Mouse (Mus musculus): ENCODE measurements at regions not wholly inside any gene's neighbourhood (a gene's known extent, or its start where the extent isn't known, plus 50 kb on each side); places are given as distances from the start of the nearest gene placed in this dataset.
A peak's percentile ranks its signal among the peaks of the same experiment; 100 is the strongest.
"Not testable (repeated sequence)": the region's sequence is repeated elsewhere in the genome, so short reads cannot be mapped to it uniquely, and the experiment has no call there.

- DNase-seq: no peak
Observed at GRCm38 (mm10) chr6:68370010-68370409, 834.4 kb upstream of the Tacstd2 start.

- DNase-seq: no peak
Observed at GRCm38 (mm10) chr6:68339846-68340245, 804.2 kb upstream of the Tacstd2 start.

GRCm38 (mm10) chr6:68339205-68339604, 803.6 kb upstream of the Tacstd2 start:
- not testable (repeated sequence) for DNase-seq

GRCm38 (mm10) chr6:68311409-68311808, 775.8 kb upstream of the Tacstd2 start:
- DNase-seq: no peak

- no peak for DNase-seq
Observed at GRCm38 (mm10) chr6:68302133-68302532, 766.5 kb upstream of the Tacstd2 start.

GRCm38 (mm10) chr6:68256725-68257124, 721.1 kb upstream of the Tacstd2 start:
- no peak for DNase-seq

- DNase-seq: no peak
Observed at GRCm38 (mm10) chr6:68256151-68256550, 720.6 kb upstream of the Tacstd2 start.

- no peak for DNase-seq
Observed at GRCm38 (mm10) chr6:68252730-68253129, 717.1 kb upstream of the Tacstd2 start.

GRCm38 (mm10) chr6:68251320-68251719, 715.7 kb upstream of the Tacstd2 start:
- DNase-seq: not testable (repeated sequence)

GRCm38 (mm10) chr6:68250392-68250791, 714.8 kb upstream of the Tacstd2 start:
- not testable (repeated sequence) for DNase-seq

- DNase-seq: not testable (repeated sequence)
Observed at GRCm38 (mm10) chr6:68249259-68249658, 713.7 kb upstream of the Tacstd2 start.

- not testable (repeated sequence) for DNase-seq
Observed at GRCm38 (mm10) chr6:68248018-68248533, 712.5 kb upstream of the Tacstd2 start.

GRCm38 (mm10) chr6:68242749-68243148, 707.2 kb upstream of the Tacstd2 start:
- DNase-seq: not testable (repeated sequence)

GRCm38 (mm10) chr6:68219685-68220084, 684.1 kb upstream of the Tacstd2 start:
- DNase-seq: no peak

GRCm38 (mm10) chr6:68201448-68201847, 665.9 kb upstream of the Tacstd2 start:
- no peak for DNase-seq

GRCm38 (mm10) chr6:68198031-68198430, 662.4 kb upstream of the Tacstd2 start:
- no peak for DNase-seq

GRCm38 (mm10) chr6:68164792-68165191, 629.2 kb upstream of the Tacstd2 start:
- DNase-seq: peak; percentile 6

GRCm38 (mm10) chr6:68164111-68164510, 628.5 kb upstream of the Tacstd2 start:
- not testable (repeated sequence) for DNase-seq

GRCm38 (mm10) chr6:68151569-68151968, 616.0 kb upstream of the Tacstd2 start:
- no peak for DNase-seq

GRCm38 (mm10) chr6:68102481-68102880, 566.9 kb upstream of the Tacstd2 start:
- DNase-seq: no peak

All from right cerebral cortex, postnatal 25 days (tissue).